Mouse (Mus musculus): ENCODE results near the gene Pole.

DNA sequence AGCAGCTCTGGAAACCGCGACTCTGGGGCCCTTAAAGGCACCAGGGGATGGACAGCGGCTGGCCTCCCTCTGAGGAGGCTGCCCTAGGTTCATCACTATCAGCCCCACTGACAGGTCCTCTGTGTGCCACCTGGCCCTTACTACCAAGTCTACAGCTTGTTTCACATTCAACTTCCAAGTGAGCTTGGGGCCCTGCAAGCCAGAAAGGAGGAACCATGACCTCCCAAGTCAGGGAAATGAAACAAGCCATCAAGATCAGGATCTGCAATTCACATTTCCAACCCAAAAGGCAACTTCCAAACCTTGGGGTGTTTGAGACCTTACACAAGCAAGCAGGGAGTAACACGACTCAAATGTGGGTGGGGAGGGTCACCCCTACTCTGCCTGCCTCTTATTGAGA, 99.2 kb downstream of the Pole start:
- no peak for TF ChIP-seq CTCF (IDR thresholded peaks at IDR 0.05; ENCODE audit: low read depth, low read length)
- no peak for TF ChIP-seq POLR2A (IDR thresholded peaks at IDR 0.05; ENCODE audit: insufficient read depth, low read length)
- no peak for TF ChIP-seq EP300 (IDR thresholded peaks at IDR 0.05; ENCODE audit: insufficient read depth, low read depth, low read length)

Measured in ES-Bruce4 (cell line).